Mouse (Mus musculus): ENCODE data around the gene Kpnb1.

DNA sequence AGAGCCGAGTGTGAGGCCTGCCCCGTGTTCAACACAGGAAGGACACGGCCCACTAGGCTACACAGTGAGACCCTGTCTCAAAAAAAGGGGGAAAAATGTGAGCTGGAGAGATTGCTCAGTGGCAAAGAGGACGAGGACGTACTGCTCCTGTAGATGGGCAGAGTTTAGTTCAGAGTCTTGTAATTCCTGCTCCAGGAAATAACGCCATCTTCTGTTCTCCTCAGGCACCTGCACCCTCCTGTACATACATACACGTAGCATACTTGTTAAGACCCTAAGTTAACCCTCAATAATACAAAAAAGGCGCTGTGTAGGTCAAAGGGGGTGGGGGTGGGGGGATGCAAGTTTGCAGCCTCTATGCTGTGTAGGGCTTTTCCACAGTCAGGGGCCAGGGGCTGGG, 9.3 kb upstream of the Kpnb1 start:
- no peak for TF ChIP-seq POLR2A (IDR thresholded peaks at IDR 0.05; ENCODE audit: borderline replicate concordance, low read depth, low read length)
- TF ChIP-seq CTCF (IDR thresholded peaks at IDR 0.05; ENCODE audit: low read depth, low read length) = no peak

All from bone marrow macrophage, adult 2 months (primary cell).